35 mouse cellular contexts compared by ENCODE assay signal in the genomic region with DNA sequence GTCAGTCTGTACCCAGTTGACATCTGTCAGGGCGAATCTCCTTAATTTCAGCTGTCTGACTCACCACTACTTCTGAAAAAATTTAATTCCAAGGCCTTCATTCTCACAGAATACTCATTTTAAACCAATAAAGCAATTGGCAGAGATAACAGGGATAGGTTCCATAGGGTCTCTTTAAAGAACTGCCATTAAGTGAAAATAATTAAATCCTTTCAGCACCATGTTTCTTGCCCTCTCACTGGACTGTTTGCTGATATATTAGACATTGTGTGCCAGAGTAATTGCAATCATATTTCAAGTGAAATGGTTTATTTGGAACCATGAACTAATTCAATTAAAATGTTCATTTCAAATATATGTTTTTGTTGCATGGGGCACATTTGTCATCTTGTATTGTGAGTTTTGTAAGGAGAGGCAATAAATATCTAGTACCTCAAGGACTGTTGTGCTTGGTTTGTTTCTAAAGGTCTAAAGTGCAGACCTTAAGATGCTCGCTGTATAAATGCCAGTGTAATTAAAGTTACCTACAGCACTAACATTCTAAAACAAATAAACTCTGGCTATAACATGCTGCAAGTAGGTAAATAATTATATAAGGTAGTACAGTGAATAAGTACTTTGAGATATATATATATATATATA.
"Had no signal": no experiment of that assay in that cellular context is flagged by ENCODE, and none has a peak within 500 bp of the region (broad histone marks: within the 10 kb centered on the region; RNA-seq: fewer than 3 reads in every experiment).

No protein-coding gene starts in this region.

- DNase-seq: heart, adult 2 months; heart, postnatal 10 days; heart, postnatal 14 days; heart, postnatal 36 days; heart, postnatal 4 days; kidney, adult 11 months; kidney, adult 18-20 months; kidney, adult 2 months; kidney, adult 8-10 months; kidney, adult 9 months; kidney, postnatal 10 days; kidney, postnatal 14 days; kidney, postnatal 25 days; kidney, postnatal 36 days; kidney, postnatal 4 days; layer of hippocampus, adult 9-11 months had no signal

- H3K4me3 ChIP-seq: heart, adult 2 months; heart, embryonic 10.5 days; heart, embryonic 12.5 days; heart, embryonic 13.5 days; heart, embryonic 15.5 days; hindbrain, embryonic 10.5 days; hindbrain, embryonic 12.5 days; hindbrain, embryonic 13.5 days; hindbrain, embryonic 15.5 days; intestine, embryonic 15.5 days; kidney, embryonic 15.5 days; layer of hippocampus, adult 2 months had no signal

- H3K9ac ChIP-seq: heart, embryonic 12.5 days; heart, embryonic 13.5 days; heart, embryonic 15.5 days; hindbrain, embryonic 12.5 days; hindbrain, embryonic 13.5 days; hindbrain, embryonic 14.5 days; hindbrain, embryonic 15.5 days; intestine, embryonic 15.5 days; kidney, embryonic 15.5 days had no signal

- H3K27me3 ChIP-seq: heart, embryonic 12.5 days; heart, embryonic 13.5 days; heart, embryonic 15.5 days; hindbrain, embryonic 12.5 days; hindbrain, embryonic 13.5 days; hindbrain, embryonic 15.5 days; intestine, embryonic 15.5 days; kidney, embryonic 15.5 days had no signal

- H3K27ac ChIP-seq: heart, adult 2 months; heart, embryonic 10.5 days; heart, embryonic 13.5 days; heart, embryonic 15.5 days; hindbrain, embryonic 10.5 days; hindbrain, embryonic 12.5 days; hindbrain, embryonic 13.5 days; hindbrain, embryonic 14.5 days; hindbrain, embryonic 15.5 days; hindbrain, postnatal 0 days; intestine, embryonic 15.5 days; kidney, embryonic 15.5 days; kidney, postnatal 0 days; layer of hippocampus, adult 2 months had no signal

- ATAC-seq: hindbrain, embryonic 16.5 days; hindbrain, postnatal 0 days; inflammation-experienced regulatory T-cells, adult 6 months; intestine, embryonic 15.5 days; intestine, embryonic 16.5 days; intestine, postnatal 0 days had no signal

- H3K4me1 ChIP-seq: heart, embryonic 10.5 days; heart, embryonic 12.5 days; heart, embryonic 13.5 days; heart, embryonic 15.5 days; hindbrain, embryonic 10.5 days; hindbrain, embryonic 12.5 days; hindbrain, embryonic 13.5 days; hindbrain, embryonic 15.5 days; intestine, embryonic 15.5 days; kidney, embryonic 15.5 days had no signal

- H3K36me3 ChIP-seq: heart, embryonic 10.5 days; heart, embryonic 12.5 days; heart, embryonic 13.5 days; heart, embryonic 15.5 days; hindbrain, embryonic 10.5 days; hindbrain, embryonic 12.5 days; hindbrain, embryonic 13.5 days; hindbrain, embryonic 15.5 days; intestine, embryonic 15.5 days; kidney, embryonic 15.5 days had no signal

- H3K9me3 ChIP-seq: heart, embryonic 10.5 days; heart, embryonic 12.5 days; heart, embryonic 13.5 days; heart, embryonic 15.5 days; hindbrain, embryonic 10.5 days; hindbrain, embryonic 12.5 days; hindbrain, embryonic 13.5 days; hindbrain, embryonic 15.5 days; intestine, embryonic 15.5 days; kidney, embryonic 15.5 days had no signal

- H3K4me2 ChIP-seq: heart, embryonic 11.5 days; heart, embryonic 12.5 days; heart, embryonic 13.5 days; heart, embryonic 15.5 days; hindbrain, embryonic 12.5 days; hindbrain, embryonic 13.5 days; hindbrain, embryonic 14.5 days; hindbrain, embryonic 15.5 days; intestine, embryonic 15.5 days; kidney, embryonic 15.5 days had no signal
